Mouse (Mus musculus): Measurements from ENCODE around the gene Hmcn2.

Hmcn2 gene

DNA sequence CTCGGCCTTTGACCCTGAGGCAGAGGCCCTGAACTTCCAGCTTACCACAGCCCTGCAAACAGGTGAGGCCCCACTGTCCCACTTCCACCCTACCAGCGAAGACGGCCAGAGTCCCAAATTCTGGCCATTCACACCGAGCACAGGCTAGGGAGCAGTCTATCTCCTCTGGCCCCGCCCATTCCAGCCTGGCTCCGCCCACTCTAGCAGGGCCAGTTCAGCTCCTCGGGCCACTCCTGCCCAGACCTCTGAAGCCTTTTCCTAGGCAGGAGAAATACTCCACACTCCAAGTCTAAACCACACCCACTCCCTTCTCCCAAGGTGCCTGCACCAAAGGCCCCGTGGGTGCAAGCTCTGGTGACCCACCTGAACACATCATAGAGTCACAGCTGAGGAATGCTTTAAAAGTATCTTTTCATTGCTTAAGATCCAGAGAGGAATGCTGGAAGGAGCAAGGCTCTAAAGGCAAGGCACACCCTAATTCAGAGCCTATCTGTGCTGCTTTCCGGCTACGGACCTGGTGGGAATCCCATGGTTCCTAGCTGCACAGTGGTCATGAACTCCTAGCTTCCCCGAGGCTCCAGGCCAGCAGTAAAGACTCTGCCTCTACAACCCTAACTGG is 139.5 kb downstream of the Hmcn2 start:
- in situ Hi-C loops (cut with MboI, MseI): loop anchor here (25.0 kb wide), 1 partner anchor 1366 kb away; the partner anchor contains the start of genes Pkn3 and Zdhhc12

DNA sequence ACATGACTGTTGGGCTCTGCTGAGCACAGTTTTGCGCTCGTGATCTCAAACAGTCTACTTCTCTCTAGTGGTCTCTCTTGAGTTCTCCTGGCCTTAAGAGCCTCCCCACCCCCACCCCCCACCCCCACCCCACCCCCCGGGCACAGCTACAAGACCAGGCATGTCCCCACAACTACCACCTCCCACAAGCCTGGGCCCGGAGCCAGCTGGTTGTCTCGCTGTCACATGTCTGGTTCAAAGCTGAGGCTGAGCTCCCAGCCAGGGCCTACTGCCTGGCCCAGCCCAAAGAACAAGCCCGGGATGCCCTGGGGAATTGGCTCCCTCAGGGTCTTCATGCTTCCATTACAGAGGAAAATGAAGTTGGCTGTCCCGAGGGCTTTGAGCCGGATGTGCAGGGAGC is 140.1 kb downstream of the Hmcn2 start:
- in situ Hi-C loops (cut with MboI, MseI): loop anchor here (25.0 kb wide), 1 partner anchor 1367 kb away; the partner anchor contains the start of genes Pkn3 and Zdhhc12

DNA sequence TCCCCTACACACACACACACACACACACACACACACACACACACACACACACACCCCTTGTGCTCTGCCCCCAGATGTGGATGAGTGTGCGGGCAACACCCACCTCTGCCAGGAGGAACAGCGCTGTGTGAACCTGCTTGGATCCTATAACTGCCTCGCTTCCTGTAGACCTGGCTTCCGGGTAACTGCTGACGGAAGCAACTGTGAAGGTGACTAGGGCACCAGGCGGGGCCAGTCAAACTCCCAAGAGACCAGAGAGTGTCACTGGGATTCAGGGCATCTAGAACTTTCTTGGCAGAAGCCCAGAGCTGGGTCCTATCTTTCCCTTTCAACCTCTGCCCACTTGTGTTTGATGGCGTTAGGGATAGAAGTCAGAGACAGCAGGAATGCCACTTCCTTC is 141.2 kb downstream of the Hmcn2 start:
- in situ Hi-C loops (cut with MboI, MseI): loop anchor here (25.0 kb wide), 1 partner anchor 1368 kb away; the partner anchor contains the start of genes Pkn3 and Zdhhc12

DNA sequence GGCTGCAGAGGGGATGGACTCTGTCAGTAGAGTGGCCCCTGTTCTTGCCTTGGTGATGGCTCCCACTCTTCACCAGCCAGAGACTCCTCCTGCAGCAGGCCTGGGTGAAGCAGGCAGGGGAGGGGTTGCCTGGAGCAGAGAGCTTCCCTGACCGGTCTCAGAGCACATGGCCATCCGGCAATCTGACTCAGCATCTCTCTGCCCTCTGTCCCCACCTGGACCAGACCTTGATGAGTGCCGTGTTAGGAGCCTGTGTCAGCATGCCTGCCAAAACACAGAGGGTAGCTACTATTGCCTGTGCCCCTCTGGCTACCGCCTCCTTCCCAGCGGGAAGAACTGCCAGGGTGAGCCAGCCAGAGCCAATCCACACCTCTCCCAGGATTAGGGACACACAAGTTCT is 144.2 kb downstream of the Hmcn2 start:
- in situ Hi-C loops (cut with MboI, MseI): loop anchor here (25.0 kb wide), 1 partner anchor 1371 kb away; the partner anchor contains the start of genes Pkn3 and Zdhhc12

DNA sequence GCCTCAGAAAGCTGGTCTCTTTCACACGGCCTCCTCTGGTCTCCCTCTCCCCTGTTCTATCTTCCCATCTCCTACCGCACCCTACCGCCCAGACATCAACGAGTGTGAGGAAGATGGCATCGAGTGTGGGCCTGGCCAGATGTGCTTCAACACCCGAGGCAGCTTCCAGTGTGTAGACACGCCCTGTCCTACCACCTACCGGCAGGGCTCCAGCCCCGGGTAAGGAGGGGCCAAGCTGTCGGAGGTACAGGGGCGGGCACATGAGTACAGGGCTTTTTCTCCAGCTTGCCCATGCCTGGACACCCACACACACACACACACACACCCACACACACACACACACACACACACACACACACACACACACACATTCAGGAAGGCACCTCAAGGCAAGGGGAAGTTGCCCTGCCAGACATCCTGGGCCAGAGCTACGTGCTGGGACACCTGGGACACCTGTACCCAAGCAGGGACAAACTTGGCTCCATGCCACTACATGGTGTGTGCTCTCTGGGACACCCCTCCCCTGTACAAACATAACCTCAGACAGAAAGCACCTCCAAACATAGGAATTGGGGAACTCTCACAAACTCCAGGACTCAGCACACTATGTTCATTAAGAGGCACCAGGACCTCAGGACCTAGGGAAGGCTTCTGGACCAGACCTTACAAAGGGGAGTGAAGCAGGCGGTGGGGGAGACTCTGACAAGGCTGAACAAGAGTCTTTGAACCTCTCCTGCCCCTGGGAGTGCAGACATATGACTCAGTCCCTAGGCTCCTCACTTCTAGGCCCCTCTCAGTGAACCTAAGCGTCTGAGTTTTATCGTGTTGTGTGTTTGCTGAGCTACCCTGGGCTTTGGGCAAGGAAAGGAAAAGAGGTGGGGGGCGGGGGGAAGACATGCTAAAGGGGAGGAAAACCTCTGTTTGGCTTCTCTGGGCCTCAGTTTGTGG is 145.0 kb downstream of the Hmcn2 start:
- in situ Hi-C loops (cut with MboI, MseI): loop anchor here (25.0 kb wide), 1 partner anchor 1372 kb away; the partner anchor contains the start of genes Pkn3 and Zdhhc12

DNA sequence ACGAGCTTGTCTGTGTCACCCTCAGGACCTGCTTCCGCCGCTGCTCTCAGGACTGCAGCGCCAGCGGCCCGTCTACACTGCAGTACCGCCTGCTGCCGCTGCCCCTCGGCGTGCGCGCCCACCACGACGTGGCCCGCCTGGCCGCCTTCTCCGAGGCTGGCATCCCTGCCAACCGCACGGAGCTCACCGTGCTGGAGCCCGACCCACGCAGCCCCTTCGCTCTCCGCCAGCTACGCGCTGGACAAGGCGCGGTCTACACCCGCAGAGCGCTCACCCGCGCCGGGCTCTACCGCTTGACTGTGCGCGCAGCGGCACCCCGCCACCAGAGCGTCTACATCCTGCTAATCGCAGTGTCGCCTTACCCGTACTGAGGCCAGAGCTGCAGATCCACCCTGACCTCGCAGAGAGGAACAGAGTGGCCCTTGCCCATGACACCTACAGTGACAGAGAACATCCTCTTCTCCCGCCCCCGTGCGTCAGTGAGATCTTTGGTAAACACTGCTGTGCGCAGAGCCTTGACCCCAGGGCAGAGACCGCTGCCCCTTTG is 145.9 kb downstream of the Hmcn2 start:
- in situ Hi-C loops (cut with MboI, MseI): loop anchor here (25.0 kb wide), 1 partner anchor 1373 kb away; the partner anchor contains the start of genes Pkn3 and Zdhhc12

DNA sequence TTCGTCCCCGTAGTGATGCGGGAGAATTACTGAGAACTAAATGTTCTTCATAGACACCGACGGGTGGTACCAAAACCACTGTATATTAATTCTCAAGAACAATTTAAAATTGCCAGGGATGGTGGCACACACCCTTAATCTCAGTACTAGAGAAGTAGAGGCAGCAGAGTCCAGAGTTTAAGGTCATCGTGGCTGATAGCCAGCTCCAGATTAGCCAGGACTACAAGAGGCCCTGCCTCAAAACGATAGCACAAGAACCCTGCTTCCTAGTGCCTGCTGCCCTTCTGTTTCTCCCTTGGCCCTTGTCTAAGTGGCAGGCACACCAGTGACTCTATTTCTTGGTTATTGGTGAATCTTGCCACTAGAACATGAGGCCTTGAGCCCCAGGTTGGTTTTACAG is 146.7 kb downstream of the Hmcn2 start:
- in situ Hi-C loops (cut with MboI, MseI): loop anchor here (25.0 kb wide), 1 partner anchor 1374 kb away; the partner anchor contains the start of genes Pkn3 and Zdhhc12

DNA sequence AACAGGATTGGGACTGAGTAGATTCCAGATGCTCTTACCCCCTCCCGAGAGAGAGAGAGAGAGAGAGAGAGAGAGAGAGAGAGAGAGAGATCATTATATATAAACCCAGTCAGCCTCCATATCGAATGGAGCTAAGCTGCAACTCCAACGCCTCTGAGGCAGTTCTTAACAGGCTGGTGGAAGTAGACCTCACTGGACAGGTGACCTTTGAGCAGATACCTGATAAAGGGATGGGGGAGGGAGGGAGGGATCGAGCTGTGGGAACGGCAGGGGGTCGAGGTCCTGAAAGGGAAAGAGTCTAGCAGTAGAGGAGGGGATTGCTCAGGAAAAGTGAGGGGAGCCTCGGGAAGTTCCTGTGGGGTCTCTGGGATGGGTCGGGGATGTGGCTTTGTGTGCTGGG is 147.8 kb downstream of the Hmcn2 start:
- in situ Hi-C loops (cut with MboI, MseI): loop anchor here (25.0 kb wide), 1 partner anchor 1375 kb away; the partner anchor contains the start of genes Pkn3 and Zdhhc12

DNA sequence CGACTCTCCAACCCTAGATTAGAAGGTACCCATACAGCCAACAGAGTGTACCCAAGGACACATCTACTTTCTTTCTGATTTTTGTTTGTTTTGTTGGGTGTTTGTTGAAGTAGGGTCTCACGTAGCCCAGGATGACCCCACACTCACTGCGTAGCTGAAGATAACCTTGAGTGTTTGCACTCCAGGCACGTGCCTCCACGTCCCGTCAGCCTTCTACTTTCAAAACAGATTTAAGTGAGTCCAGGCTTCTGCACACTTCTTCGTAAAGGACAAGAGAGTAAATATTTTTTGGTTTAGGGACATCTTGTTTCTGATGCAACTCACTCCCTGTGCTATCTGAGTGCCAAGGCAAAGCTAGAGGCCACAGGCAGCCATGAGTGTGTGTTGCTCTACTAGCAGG is 149.0 kb downstream of the Hmcn2 start:
- in situ Hi-C loops (cut with MboI, MseI): loop anchor here (25.0 kb wide), 1 partner anchor 1376 kb away; the partner anchor contains the start of genes Pkn3 and Zdhhc12

DNA sequence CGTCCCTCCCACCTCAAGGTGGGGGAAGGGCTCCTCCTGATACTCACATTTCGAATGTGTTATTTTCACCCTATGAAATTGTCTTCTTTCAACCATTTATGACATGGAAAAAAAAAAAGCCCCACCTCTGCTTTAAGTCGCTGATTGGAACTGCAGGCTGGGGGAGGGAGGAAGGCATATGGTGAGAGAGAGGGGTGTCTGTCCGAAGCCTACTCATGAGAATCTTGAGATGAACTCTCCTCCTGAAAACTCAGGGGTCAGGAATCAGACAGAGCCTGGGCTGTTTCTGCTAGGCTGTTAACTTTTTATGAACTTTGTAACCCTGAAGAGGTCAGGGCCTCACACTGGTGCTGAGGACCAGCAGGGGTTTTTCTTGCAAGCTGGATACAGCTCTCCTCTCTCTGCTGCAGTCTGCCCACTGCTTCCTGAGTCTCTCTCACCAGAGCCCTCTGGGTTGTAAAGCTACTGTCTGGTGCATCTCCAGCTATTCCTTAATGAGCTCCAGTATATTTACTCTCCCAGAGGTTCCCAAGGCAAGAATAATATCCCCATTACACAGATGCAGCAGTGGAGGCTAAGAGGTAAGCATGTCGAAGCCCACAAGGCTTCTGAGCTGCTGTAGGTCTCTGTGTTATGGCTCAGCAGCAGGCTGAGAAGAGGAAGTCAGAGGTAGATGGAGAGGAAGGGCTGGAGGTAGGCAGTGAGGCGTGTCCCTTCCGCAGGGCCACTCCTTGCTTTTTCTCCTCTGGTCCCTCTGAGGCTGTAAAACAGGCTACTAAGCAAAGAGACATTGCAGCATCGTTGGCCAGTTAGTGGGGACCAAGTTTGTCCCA is 149.7 kb downstream of the Hmcn2 start:
- in situ Hi-C loops (cut with MboI, MseI): loop anchor here (25.0 kb wide), 1 partner anchor 1377 kb away; the partner anchor contains the start of genes Pkn3 and Zdhhc12

DNA sequence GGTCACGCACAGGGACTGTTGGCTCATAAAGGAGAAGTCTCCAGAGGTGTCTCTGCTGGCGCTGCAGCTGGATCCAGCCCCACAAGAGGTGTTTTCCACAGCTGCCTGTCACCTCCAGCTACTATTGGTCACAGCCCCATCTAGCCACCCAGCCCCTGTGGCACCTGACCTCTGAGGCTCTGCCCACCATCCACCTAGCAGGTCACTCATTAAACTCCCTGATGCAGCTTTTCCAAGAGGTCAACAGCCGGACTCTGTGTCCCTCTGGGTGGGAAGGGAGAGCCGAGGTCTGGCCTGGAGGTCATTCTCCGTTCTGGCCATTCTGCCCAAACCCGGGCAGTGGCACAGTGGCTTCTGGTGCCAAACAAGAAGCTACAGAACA is 150.3 kb downstream of the Hmcn2 start:
- in situ Hi-C loops (cut with MboI, MseI): loop anchor here (25.0 kb wide), 1 partner anchor 1377 kb away; the partner anchor contains the start of genes Pkn3 and Zdhhc12

DNA sequence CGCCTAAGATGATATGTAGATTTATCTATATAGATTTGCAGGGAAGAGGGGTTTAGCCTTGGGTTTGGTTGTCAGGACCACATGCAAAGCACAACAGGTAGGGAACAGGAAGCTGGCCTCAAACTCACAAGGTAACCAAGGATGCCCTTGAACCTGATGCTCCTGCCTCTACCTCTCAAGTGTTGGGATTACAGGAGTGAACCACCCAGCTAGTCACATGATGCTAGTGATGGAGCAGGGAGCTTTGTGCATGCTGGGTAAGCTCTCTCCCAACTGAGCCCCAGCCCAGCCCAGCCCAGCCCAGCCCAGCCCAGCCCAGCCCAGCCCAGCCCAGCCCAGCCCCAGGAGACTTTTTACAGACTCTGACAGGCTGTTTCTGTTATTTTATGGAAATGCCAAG is 153.2 kb downstream of the Hmcn2 start:
- in situ Hi-C loops (cut with MboI, MseI): loop anchor here (25.0 kb wide), 1 partner anchor 1380 kb away; the partner anchor contains the start of genes Pkn3 and Zdhhc12

DNA sequence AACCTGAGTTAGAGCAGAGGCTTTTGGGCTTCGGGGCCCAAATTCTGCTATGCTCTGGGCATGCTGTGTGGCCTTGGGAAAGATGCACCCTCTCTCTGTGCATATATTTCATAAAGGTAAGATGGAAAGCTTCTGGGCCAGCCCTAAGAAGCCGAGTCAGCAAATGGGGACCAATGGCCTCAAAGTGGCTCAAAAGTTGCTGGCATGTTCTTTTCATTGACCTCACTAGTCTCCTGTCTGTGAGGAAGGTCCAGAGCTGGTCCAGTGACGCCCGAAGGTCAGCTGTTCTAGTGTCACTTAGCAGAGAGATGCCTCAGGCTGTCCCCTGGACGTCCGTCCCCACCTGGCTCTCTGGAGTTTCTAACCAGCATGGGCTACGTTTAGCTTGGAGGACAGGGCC is 154.6 kb downstream of the Hmcn2 start:
- in situ Hi-C loops (cut with MboI, MseI): loop anchor here (25.0 kb wide), 1 partner anchor 1382 kb away; the partner anchor contains the start of genes Pkn3 and Zdhhc12

DNA sequence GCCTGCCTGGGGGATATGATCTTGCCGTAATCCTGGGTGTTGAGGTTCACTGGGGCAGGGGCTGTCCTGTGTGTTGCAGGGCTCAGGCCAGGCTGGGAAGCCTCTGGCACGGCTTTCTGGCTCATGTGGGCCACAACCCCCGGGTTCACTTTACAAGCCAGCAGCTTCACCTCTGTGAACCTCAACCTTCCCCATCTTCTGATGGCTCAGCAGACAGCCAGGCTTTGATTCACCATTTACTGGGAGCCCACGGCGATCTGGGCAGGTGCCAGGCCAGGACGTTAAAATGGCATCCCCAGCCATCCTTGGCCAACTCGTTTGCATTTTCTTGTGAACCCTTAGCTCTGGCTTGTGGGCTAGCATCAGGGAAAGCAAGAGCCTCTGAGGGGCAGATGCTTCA is 155.3 kb downstream of the Hmcn2 start:
- in situ Hi-C loops (cut with MboI, MseI): loop anchor here (25.0 kb wide), 1 partner anchor 1382 kb away; the partner anchor contains the start of genes Pkn3 and Zdhhc12

DNA sequence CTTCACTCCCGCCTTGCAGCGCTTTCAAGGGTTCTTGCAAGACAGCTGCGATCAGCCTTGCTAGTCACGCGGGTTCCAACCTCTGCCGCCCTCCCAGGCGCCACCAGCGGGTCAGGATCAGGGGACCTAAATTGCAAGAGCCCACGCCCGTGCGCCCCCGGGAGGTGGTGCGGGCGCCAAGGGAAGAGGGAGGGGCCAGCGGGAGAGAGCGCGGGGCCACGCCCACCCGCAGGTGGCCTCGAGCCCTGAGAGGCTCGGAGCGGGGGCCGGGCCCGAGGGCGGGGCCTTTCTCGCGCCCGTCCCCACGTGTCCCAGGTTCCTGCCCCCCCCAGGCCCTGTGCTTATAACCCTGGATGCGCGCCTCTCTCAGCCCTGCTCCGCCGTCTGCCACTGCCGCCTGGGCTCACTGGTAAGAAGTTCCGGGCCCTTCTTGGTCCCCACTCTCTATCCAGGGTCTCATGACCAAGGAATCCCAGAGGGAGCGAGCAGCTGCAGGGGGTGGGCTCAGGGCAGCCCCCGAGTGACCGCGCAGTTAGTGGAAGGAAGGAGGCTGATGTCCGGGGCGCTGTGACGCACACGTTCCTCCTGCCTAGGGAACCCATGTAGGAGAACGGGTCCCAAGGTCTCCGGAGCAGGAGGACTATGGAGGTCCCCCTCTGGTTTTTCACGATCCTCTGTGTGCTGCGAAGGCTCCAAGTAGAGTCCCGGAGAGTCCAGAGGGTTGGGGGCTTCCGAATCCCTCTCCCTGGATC is 155.9 kb downstream of the Hmcn2 start, which contains the start of gene Ass1:
Ass1 (plus strand) TSS at position 277 of the 752 bp plus-strand sequence.
- in situ Hi-C loops (cut with MboI, MseI): loop anchor here (25.0 kb wide), 1 partner anchor 1383 kb away; the partner anchor contains the start of genes Pkn3 and Zdhhc12

DNA sequence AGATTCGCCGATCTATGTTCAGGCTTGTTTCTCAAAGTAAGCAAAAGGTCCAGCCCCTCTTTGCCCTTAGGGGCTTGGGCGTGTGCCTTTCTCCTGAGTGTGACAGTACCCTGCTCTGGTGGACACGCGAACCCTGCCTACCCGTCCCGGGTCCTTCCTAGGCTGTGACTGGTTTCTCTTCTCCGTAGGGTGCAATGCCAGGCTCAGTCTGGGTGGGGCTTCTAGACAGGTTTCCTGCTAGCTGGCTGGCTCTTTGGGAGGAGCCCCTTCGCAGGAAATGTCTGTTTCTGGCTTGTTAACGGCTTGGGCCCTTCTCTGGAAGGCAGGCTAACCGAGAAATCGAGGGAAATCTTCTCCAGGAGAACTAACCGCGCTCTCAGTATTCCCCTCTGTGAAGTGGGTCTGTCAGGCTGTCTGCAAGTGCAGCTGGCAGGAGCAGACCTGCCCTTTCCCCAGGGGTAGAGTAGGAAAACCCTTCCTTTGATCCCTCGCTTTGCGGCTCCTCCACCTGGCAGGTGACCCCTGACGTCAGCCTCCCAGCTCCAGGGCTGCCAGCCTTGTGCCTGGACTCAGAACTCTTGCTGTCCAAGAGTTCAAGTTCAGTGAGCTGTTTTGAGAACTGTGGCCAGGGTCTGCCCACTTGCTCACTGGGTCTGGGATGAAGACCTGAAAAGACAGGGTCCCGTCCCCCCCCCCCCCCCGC is 156.6 kb downstream of the Hmcn2 start:
- in situ Hi-C loops (cut with MboI, MseI): loop anchor here (25.0 kb wide), 1 partner anchor 1384 kb away; the partner anchor contains the start of genes Pkn3 and Zdhhc12

DNA sequence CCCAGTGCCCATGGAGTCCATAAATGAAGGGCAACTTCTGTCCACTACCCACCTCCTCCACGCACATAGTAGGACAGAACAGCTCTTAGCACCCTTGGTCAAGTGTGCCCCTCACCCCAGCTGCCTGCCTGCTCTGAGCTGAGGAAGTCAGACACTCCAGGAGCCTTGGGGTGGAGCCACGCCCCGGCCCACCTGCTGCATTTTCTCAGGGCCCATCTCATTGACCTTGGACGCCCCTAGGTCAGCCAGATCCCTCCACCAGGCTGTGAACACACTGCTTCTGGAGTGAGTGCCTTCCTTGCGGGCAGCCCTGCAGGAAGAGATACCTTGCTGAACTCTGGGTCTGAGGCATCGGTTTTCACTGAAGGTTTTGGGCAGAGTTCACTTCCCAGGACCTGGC is 157.4 kb downstream of the Hmcn2 start:
- in situ Hi-C loops (cut with MboI, MseI): loop anchor here (25.0 kb wide), 1 partner anchor 1384 kb away; the partner anchor contains the start of genes Pkn3 and Zdhhc12

DNA sequence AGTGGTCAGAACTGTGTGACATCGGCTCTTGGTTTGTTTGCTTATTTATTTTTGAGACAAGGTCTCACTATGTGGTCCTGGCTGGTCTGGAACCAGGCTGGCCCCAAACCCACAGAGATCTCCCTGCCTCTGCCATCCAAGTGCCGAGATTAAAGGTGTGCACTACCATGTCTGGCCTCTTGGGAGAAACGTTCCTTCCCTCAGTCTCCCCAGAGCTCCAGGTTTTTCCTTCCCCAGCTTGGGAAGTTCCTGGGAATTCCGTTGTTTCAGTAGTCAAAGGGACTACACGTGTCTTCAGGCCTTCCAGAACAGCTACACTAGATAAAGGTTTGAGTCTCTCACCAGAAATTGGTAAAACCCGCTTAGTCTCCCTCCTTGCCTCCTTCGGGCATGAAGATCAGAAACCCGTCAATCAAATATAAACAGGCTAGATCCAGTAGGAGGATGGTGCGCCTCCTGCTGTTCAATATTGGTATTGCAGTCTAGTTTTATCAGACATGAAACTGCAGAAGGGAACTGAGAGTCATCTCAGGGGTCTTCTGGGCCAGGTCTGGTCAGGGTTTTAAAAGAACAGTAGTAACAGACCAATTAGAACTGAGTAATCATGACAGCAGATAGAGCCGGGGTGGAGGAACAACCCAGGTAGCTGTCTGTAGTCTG is 158.3 kb downstream of the Hmcn2 start:
- in situ Hi-C loops (cut with MboI, MseI): loop anchor here (25.0 kb wide), 1 partner anchor 1385 kb away; the partner anchor contains the start of genes Pkn3 and Zdhhc12
